Mouse (Mus musculus): ENCODE data around the gene Bcl2l13. TPM values are rescaled to one million over a fixed set of nuclear protein-coding genes. Genes with fewer than 3 reads are reported as not detected.

Gene Bcl2l13
- total RNA-seq, 1 experiment = 19.5 TPM

GRCm38 (mm10) chr6:120894089-120894488 lies 58.1 kb downstream of the Bcl2l13 start:
- Histone ChIP-seq H3K4me1 (ENCODE audit: control insufficient read depth in 2 of 2, insufficient read depth in 2 of 2, low read length in 2 of 2, poor library complexity in 1 of 2) (no peaks in the 10 kb centered on the region; a peak in 1 of 4 replicates), H3K9me3 (ENCODE audit: control insufficient read depth, insufficient read depth, low read depth, low read length) (no peaks in the 10 kb centered on the region), H3K9ac (ENCODE audit: insufficient read depth, low read depth, low read length, poor library complexity, severe bottlenecking) (no peak overlapping the region), H3K27ac (ENCODE audit: insufficient read depth, low read depth, low read length, poor library complexity, severe bottlenecking) (no peak overlapping the region), H3K4me3 (ENCODE audit: insufficient read depth in 1 of 2, low read depth in 1 of 2, low read length in 2 of 2, poor library complexity in 1 of 2, severe bottlenecking in 1 of 2) (no peak overlapping the region), H3K36me3 (ENCODE audit: control insufficient read depth, insufficient read depth, low read length, poor library complexity, severe bottlenecking) (peaks cover 74% of the 10 kb centered on the region)
- in situ Hi-C loops (cut with MboI; ENCODE audit: low sequenced_read_pairs in 2 of 2, unreplicated experiment in 2 of 2) = no loop called here
- no peak for DNase-seq (ENCODE audit: low read depth, low spot score)
- TF ChIP-seq ZC3H11A (IDR thresholded peaks at IDR 0.05; ENCODE audit: borderline replicate concordance, low read depth, low read length) (no peak), HCFC1 (IDR thresholded peaks at IDR 0.05; ENCODE audit: borderline replicate concordance, insufficient read depth, low read length) (no peak), ZNF384 (IDR thresholded peaks at IDR 0.05; ENCODE audit: low read depth, low read length) (no peak), CHD2 (IDR thresholded peaks at IDR 0.05; ENCODE audit: low read depth, low read length) (no peak), MAFK (IDR thresholded peaks at IDR 0.05; ENCODE audit: insufficient read depth, low read depth, low read length) (no peak)

- peaks cover 75% of the 10 kb centered on the region for H3K36me3 ChIP-seq (ENCODE audit: control insufficient read depth, insufficient read depth, low read length, poor library complexity, severe bottlenecking)
- no peaks in the 10 kb centered on the region for H3K9me3 ChIP-seq (ENCODE audit: control insufficient read depth, insufficient read depth, low read depth, low read length)
- no peak for TF ChIP-seq ZC3H11A (IDR thresholded peaks at IDR 0.05; ENCODE audit: borderline replicate concordance, low read depth, low read length)
- TF ChIP-seq HCFC1 (IDR thresholded peaks at IDR 0.05; ENCODE audit: borderline replicate concordance, insufficient read depth, low read length) = no peak
- no peak for TF ChIP-seq MAFK (IDR thresholded peaks at IDR 0.05; ENCODE audit: insufficient read depth, low read depth, low read length)
- TF ChIP-seq ZNF384 (IDR thresholded peaks at IDR 0.05; ENCODE audit: low read depth, low read length) = no peak
- TF ChIP-seq CHD2 (IDR thresholded peaks at IDR 0.05; ENCODE audit: low read depth, low read length) = no peak
- H3K9ac ChIP-seq (ENCODE audit: insufficient read depth, low read depth, low read length, poor library complexity, severe bottlenecking) = no peak overlapping the region
- no peak overlapping the region for H3K4me3 ChIP-seq (ENCODE audit: insufficient read depth in 1 of 2, low read depth in 1 of 2, low read length in 2 of 2, poor library complexity in 1 of 2, severe bottlenecking in 1 of 2)
- no peak for DNase-seq (ENCODE audit: low read depth, low spot score)
- H3K4me1 ChIP-seq (ENCODE audit: control insufficient read depth in 2 of 2, insufficient read depth in 2 of 2, low read length in 2 of 2, poor library complexity in 1 of 2) = no peaks in the 10 kb centered on the region; a peak in 1 of 4 replicates
- H3K27ac ChIP-seq (ENCODE audit: insufficient read depth, low read depth, low read length, poor library complexity, severe bottlenecking) = no peak overlapping the region
- in situ Hi-C loops (cut with MboI; ENCODE audit: low sequenced_read_pairs in 2 of 2, unreplicated experiment in 2 of 2) = no loop called here
Observed at GRCm38 (mm10) chr6:120894524-120894923, 58.5 kb downstream of the Bcl2l13 start.

GRCm38 (mm10) chr6:120898188-120898833 lies 62.3 kb downstream of the Bcl2l13 start:
- Histone ChIP-seq H3K9ac (ENCODE audit: insufficient read depth, low read depth, low read length, poor library complexity, severe bottlenecking) (no peak overlapping the region), H3K27ac (ENCODE audit: insufficient read depth, low read depth, low read length, poor library complexity, severe bottlenecking) (no peak overlapping the region), H3K9me3 (ENCODE audit: control insufficient read depth, insufficient read depth, low read depth, low read length) (no peaks in the 10 kb centered on the region), H3K4me1 (ENCODE audit: control insufficient read depth in 2 of 2, insufficient read depth in 2 of 2, low read length in 2 of 2, poor library complexity in 1 of 2) (no peaks in the 10 kb centered on the region; a peak in 1 of 4 replicates), H3K4me3 (ENCODE audit: insufficient read depth in 1 of 2, low read depth in 1 of 2, low read length in 2 of 2, poor library complexity in 1 of 2, severe bottlenecking in 1 of 2) (no peak overlapping the region), H3K36me3 (ENCODE audit: control insufficient read depth, insufficient read depth, low read length, poor library complexity, severe bottlenecking) (peaks cover 60% of the 10 kb centered on the region)
- TF ChIP-seq ZNF384 (IDR thresholded peaks at IDR 0.05; ENCODE audit: low read depth, low read length) (no peak), ZC3H11A (IDR thresholded peaks at IDR 0.05; ENCODE audit: borderline replicate concordance, low read depth, low read length) (peak; percentile 30; the same call in 1 of the 2 replicates)
- in situ Hi-C loops (cut with MboI; ENCODE audit: low sequenced_read_pairs in 2 of 2, unreplicated experiment in 2 of 2) = no loop called here
- peak; percentile 55 for DNase-seq (ENCODE audit: low read depth, low spot score)

- Histone ChIP-seq H3K4me1 (ENCODE audit: control insufficient read depth in 2 of 2, insufficient read depth in 2 of 2, low read length in 2 of 2, poor library complexity in 1 of 2) (peaks cover 0 to 6% of the 10 kb centered on the region in 2 experiments; a peak in 2 of 4 replicates), H3K36me3 (ENCODE audit: control insufficient read depth, insufficient read depth, low read length, poor library complexity, severe bottlenecking) (peaks cover 26% of the 10 kb centered on the region), H3K9me3 (ENCODE audit: control insufficient read depth, insufficient read depth, low read depth, low read length) (no peaks in the 10 kb centered on the region), H3K27ac (ENCODE audit: insufficient read depth, low read depth, low read length, poor library complexity, severe bottlenecking) (no peak overlapping the region), H3K4me3 (ENCODE audit: insufficient read depth in 1 of 2, low read depth in 1 of 2, low read length in 2 of 2, poor library complexity in 1 of 2, severe bottlenecking in 1 of 2) (no peak overlapping the region), H3K9ac (ENCODE audit: insufficient read depth, low read depth, low read length, poor library complexity, severe bottlenecking) (no peak overlapping the region)
- in situ Hi-C loops (cut with MboI; ENCODE audit: low sequenced_read_pairs in 2 of 2, unreplicated experiment in 2 of 2) = no loop called here
- TF ChIP-seq HCFC1 (IDR thresholded peaks at IDR 0.05; ENCODE audit: borderline replicate concordance, insufficient read depth, low read length) (no peak), ZNF384 (IDR thresholded peaks at IDR 0.05; ENCODE audit: low read depth, low read length) (no peak), CHD2 (IDR thresholded peaks at IDR 0.05; ENCODE audit: low read depth, low read length) (no peak), MAFK (IDR thresholded peaks at IDR 0.05; ENCODE audit: insufficient read depth, low read depth, low read length) (no peak), ZC3H11A (IDR thresholded peaks at IDR 0.05; ENCODE audit: borderline replicate concordance, low read depth, low read length) (no peak)
- no peak for DNase-seq (ENCODE audit: low read depth, low spot score)
Observed at GRCm38 (mm10) chr6:120901776-120902645, 66.0 kb downstream of the Bcl2l13 start.
